Mouse (Mus musculus) telencephalon, adult 2 months (tissue): Measurements from ENCODE around the gene Aqp3.

Source experiments
- DNase-seq: peaks from one replicate; pipeline ENCODE4 v3.0.0-alpha.2; 2011; ENCODE audit warnings: low read depth, low spot score

The Aqp3 gene

DNA sequence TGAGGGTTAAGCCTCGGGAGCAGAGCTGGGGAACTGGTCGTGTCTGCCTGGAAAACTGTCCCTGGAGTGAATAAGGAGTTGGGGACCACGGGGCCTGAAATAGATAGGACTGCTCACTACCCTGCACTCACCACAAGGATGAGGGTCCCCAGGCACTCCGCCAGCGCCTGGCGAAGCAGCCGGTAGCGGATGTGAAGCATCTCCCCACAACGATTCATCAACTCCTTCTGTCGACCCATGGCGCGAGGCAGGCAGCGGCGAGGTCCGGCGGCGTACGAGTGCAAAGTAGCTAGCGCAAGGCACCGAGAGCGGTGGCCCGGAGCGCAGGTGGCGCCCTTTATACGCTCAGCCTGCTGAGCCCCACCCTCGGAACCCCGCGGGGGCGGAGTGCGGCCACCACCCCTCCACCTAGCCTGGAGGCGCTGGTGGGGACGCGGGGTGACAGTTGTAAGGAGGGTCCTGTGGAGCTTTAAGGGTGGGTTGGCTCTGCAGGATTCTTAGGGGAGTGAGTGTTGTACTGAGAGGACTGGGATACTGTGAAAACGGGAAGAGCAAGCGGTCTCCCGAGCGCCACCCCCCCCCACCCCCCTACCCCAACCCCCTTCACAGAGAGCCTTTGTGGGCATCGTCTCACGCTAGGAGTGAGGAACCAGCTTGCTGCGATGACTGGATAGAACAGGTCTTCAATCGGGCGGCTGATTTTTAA is at the start of gene Aqp3:
Aqp3 (minus strand) TSS at position 313 of the 706 bp plus-strand sequence.
- DNase-seq, result no peak

GRCm38 (mm10) chr4:41142601-41143000 is 44.6 kb upstream of the Aqp3 start:
- no peak for DNase-seq

- DNase-seq, result no peak
Observed at GRCm38 (mm10) chr4:41140174-41140875, 42.3 kb upstream of the Aqp3 start.

GRCm38 (mm10) chr4:41136811-41137210 is 38.8 kb upstream of the Aqp3 start:
- no peak for DNase-seq

DNA sequence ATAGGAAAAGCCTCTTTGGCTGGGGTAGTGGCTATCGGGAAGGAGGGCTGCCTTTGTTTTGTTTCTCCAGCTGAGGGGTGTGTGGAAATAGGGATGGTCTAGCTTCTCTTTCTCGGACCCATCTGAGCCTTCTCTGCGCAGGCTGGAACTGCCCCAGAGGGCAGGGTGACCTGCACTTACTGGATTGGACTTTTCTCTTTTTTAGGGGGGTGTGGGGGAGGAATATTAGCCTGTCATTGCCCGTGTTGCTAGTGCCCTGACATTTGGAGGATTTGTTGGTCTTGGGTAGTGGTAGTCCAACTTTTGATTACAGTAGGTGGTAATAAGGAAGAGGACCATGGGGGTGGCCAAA is 38.4 kb upstream of the Aqp3 start:
- DNase-seq, result no peak

- DNase-seq, result no peak
Observed at GRCm38 (mm10) chr4:41135711-41136453, 37.9 kb upstream of the Aqp3 start, which contains the start of gene Ube2r2. Gene Ube2r2 (plus strand): TSS chr4:41135743.

DNA sequence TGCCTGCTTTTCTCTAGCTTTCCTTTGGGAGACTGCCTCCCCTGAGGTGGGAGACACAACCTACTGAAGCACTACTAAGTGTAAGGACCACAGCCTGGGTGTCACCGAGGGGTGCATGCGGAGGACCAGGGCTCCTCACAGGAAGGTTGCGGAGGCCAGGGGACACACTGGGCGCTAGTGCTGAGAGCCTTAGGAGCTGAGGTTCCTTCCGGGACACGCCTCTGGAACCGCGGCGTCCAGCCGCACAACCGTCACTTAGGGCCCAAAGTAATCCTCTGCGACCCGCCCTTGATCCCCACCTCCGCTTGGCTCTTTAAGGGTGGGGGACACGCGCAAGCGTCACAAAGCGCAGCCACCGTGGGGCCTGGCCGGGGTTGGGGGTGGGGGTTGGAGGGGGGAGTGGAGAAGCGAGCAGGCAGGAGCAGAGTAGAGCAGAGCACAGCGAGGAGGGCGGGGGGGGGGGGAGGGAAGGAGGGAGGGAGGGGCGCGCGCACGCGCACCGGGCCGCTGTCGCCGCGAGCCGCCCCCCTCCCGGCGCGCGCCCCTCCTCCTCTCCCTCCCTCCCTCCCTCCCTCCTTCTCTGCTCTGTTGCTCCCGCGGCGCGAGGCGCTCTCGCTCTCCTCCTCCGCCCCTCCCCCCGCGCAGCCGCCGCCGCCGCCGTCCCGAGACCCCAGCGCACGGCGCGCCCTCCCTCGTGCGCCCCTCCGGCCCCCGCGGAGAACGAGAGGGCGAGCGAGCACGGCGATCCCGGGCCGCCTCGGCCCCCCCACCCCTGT is 37.1 kb upstream of the Aqp3 start:
- DNase-seq, result peak; percentile 36

GRCm38 (mm10) chr4:41133529-41134291 is 35.7 kb upstream of the Aqp3 start:
- no peak for DNase-seq

- DNase-seq, result no peak
Observed at GRCm38 (mm10) chr4:41132471-41132870, 34.5 kb upstream of the Aqp3 start.

DNA sequence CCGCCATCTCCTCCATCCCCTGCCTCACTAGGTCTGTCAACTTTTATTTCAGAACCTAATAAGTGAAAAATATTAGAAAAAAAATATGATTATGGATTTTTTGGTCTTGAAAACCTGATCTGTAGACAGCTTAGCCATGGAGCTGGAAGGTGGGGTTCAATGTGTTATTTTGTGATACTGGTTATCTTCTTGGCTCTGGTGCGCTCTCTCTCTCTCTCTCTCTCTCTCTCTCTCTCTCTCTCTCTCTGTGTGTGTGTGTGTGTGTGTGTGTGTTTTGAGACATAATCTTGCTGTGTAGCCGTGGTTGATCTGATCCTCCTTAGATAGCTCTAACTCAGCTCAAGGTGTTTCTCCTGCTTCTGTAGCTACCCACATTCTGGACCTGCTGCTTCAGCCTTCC is 31.9 kb upstream of the Aqp3 start:
- DNase-seq, result no peak

DNA sequence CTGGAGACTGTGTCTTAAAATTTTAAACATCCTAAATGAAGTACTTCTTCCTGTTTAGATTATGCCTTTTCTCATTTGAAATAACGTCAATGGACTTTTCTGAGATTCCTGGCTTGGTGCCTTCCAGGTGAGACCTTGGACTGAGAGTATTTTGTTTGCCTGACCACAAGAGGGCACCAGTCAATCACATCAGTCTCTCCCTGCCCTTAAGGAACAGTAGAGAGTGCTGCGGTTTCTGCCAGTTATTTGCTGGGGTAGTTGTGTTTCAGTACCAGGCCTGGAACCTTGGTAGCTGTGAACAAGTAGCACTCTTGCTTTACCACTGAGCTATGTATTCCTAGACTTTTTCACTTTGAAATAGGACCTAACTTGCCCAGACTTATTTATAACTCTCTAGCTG is 31.4 kb upstream of the Aqp3 start:
- DNase-seq, result peak; percentile 35

GRCm38 (mm10) chr4:41124180-41124951 is 26.4 kb upstream of the Aqp3 start, which contains the start of gene Nol6:
Gene Nol6 (minus strand): TSS chr4:41124455.
- peak; percentile 100 for DNase-seq

GRCm38 (mm10) chr4:41118706-41119292 is 20.8 kb upstream of the Aqp3 start:
- no peak for DNase-seq

- DNase-seq, result no peak
Observed at GRCm38 (mm10) chr4:41116817-41117216, 18.8 kb upstream of the Aqp3 start.

- DNase-seq, result no peak
Observed at GRCm38 (mm10) chr4:41115793-41116192, 17.8 kb upstream of the Aqp3 start.

DNA sequence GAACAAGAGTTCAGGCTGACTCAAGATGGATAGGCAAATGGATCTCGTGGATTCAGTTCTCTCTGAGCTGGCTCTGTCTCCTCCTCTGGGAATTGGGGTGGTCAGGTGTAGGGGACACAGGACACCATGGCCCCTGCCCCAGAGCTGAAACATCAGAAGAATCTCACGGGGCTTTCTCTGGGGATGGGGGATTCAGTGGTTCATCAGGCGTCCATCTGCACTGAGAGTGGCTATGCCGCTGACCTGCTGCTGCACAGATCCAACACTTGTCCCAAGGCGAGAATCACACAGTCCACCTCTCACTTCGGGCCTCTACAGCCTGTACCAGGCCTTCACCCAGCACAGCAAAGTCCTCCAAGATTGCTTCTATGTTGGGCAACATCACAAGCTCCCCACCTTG is 17.1 kb upstream of the Aqp3 start:
- no peak for DNase-seq

DNA sequence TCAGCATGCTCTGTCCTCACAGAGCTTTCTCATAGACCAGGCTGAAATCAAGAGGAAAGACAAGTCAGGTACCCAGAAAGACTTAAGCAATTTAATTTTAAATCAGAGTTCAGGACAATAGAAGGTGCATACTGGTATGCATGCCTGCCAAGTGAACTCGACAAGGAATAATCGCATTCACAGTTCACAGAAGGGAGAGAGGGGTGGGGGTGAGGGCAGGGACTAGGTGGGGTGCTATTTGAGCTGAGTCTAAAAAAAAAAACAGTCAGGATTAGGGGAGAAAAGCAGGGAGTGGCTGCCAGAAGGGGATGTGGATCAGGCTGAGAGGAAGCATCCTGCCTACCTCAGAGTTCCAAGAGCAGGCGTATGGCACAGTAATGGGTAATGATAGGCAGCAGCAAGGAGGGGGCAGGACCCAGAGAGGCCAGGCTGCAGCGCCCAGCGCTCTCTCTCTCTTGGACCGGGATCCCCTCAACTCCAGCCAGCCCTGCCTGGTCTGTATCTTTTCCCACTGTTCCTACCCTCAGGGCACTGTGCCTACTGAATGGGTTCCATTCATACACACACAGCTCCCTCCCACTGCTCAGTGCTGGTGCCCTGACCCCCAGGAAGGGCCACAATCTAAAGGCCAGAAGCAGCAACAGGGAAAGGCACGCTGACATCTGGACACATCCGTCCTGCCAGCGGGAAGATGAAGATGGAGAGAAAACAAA is 16.5 kb upstream of the Aqp3 start:
- no peak for DNase-seq

DNA sequence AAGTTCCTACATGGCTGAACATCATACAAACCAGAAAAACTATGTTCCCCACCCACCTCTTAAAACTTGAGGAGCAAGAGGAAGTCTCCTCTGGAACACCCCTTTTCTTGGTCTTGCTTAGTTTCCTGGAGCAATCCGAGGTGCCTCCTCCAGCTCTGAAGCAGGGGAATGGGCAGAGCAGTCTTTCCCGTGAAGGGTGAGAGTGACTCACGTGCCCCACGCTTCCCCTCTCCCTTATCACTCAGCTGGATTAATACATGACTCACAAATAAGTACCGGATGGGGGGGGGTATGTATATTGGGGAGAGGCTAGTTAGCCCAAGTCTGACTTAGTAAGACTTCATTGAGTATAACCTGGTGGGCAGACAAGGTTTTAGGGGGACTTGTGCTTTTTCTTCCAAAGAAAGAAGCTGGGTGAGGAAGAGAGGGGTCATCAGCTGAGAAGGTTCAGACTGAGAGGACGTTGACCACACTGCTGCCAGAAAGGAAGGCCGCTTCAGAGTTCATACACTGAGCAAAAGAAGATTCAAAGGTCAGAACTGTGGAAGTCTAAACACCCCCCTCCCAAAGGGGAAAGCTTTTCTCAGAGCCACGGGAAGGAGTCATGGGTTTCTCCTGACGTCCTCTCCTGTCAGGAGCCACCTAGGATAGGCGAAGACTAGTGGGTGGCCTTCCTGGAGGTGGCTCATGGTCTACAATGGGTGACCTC is 10.9 kb upstream of the Aqp3 start:
- DNase-seq, result no peak

DNA sequence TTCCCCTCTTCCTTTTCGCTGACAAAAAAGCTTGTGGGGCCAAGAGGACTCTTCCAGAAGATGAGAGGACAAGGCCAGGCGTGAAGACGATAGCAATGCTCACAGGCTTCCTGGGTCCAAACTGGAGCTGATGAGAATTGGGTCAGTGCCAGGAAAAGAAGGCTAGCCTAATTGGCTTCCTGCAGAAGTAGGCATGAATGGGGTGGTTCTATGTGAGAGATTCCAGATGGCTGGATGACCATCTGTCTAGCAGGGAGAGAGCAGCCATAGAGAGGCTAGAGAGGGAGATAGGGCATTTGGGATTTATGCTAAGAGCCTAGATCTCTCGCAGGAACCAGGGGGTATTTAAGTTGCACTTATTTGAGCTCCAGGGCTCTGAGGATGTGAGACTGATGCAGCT is 9.5 kb upstream of the Aqp3 start:
- DNase-seq, result no peak
